Mouse (Mus musculus) left cerebral cortex, adult 11 months (tissue): ENCODE data around the gene Mef2c.
A peak's percentile ranks its signal among the peaks of the same experiment; 100 is the strongest.

Source experiments
- DNase-seq: peaks from one replicate; pipeline ENCODE4 v3.0.0; 2022; ENCODE audit warnings: low spot score

The Mef2c gene

DNA sequence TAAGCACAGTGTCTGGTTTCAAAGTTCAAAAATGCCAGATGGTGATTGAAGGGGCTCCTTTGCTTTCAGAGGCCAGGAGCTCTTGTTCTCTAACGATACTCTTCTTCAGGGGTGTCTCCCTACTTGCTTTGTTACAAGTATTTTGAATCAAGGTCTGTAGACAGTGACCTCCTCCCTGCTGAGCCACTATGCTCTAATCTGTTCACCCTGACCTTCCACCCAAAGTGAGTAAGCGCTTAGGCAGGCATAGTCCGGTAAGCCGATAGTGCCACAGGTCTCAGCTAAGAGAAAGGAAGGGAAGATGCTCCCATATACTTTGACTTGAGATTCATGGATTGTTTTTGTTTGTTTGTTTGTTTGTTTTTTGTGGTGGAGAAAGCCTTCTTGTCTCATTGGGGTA, 69.5 kb downstream of the Mef2c start:
- DNase-seq: no peak

GRCm38 (mm10) chr13:83573855-83574583, 70.2 kb downstream of the Mef2c start:
- DNase-seq: no peak

DNA sequence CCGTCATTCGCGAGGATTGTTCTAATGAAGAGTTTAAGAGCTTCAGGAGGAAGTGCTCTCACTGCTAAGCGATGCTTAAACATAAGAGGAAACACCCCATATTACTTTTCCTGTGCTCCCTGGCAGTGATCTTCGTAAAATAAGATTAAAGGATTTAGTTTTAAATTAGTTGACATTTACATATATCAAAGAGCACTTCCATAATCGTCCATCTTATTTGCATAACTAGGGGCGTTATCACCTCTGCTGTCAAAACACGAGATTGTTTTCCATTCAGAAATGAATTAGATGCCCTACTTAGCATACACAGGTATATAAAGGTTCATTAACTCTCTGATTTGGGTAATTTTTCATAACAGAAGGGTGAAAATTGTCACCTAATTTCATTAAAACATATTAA, 71.0 kb downstream of the Mef2c start:
- DNase-seq: no peak

DNA sequence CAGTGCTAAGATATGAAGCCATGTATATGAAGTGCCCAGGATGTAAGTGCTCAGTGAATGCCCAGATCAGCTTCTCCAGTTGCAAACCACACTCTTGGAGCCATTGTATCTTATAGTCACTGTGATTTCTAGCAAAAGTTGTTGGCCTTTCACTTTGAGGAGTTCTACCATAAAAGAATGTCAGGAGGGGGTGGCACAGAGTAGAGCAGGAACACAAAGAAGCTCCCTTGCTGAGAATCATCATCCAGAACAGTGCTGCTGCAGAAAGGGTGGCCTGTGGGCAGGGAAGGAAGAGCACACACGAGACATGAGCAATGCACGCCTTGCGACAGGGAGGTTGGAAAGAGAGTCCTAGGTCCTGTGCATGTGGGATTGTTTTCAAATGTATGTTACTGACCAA, 75.6 kb downstream of the Mef2c start:
- no peak for DNase-seq

DNA sequence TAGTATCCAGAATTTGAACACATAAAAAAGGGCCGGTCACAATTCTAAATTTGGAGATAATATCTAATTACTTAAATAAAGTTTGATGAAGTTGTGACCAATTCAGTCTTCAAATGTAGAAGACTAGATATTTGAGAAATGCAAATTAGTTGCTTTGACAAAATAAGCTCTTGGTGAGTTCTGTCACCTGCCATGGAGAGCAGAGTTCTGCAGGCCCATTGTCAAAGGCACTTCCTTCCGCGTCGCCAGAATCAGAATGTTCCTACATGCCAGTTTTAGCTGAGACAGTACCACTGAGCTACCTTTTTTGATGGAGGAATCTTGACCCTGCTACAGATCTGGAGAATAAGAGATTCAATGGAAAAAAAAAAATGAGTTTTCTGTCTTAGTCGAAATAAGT, 77.0 kb downstream of the Mef2c start:
- DNase-seq: no peak

GRCm38 (mm10) chr13:83582564-83582963, 78.7 kb downstream of the Mef2c start:
- DNase-seq: no peak

- DNase-seq: no peak
These were observed 80.0 kb downstream of the Mef2c start for GRCm38 (mm10) chr13:83583881-83584280.

DNA sequence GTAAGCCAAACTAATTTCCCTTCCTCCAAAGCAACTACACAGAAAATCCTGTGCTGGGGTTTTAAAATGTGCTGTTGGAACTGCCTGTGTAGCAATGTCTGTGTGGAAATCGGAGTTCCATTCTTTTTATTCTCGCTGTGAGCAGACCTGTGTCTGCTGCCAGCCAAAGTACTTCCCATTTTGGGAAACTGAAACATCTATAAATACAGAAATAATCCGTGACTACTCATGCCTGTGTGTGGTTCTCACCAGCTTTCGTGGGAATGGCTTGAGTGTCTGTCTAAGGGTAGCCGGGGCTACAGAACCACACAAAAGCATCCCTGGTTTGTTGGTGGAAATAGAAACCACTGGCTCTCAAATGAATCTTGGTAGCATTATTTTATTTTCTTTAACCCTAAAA, 81.5 kb downstream of the Mef2c start:
- no peak for DNase-seq

DNA sequence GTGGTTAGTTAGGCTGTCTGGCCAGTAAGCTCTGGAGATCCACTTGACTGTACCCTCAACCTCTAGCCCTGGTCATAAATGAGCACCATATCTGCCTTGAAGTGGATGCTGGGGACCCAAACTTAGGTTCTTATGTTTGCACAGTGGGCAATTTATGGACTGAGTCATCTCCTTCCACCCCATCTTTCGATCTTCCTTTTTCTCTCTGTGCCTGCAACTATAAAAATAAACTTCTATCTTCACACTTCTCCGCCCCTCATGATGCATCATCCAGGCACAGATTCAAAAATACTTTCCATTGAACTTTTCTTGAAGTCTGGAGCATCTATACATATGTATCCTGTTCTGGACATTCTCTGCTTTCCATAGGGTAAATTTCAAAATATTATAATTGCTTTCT, 84.4 kb downstream of the Mef2c start:
- no peak for DNase-seq

GRCm38 (mm10) chr13:83590886-83591285, 87.1 kb downstream of the Mef2c start:
- no peak for DNase-seq

- DNase-seq: no peak
These were observed 91.6 kb downstream of the Mef2c start for GRCm38 (mm10) chr13:83595429-83595828.

- no peak for DNase-seq
These were observed 93.3 kb downstream of the Mef2c start for GRCm38 (mm10) chr13:83596989-83597738.

- DNase-seq: no peak
These were observed 93.9 kb downstream of the Mef2c start for GRCm38 (mm10) chr13:83597739-83598210.

DNA sequence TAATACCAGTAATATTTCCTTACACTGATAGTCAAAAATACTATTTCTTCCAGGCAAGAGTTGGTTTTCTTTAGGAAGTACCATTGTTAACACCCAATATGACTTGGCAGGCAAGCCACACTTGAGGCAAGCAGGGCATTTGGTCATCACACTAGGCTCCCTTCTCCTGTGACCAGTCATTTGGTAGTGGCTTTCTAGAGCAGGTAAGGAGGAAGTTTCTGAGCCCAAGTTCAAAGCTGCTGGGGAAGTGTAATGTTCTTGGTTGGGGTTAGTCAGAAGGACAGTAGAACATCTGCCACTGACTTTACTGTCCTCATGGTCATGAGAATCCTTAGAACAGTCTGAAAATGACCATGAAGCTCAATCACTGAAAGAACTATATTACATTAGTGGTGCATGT, 96.5 kb downstream of the Mef2c start:
- no peak for DNase-seq

DNA sequence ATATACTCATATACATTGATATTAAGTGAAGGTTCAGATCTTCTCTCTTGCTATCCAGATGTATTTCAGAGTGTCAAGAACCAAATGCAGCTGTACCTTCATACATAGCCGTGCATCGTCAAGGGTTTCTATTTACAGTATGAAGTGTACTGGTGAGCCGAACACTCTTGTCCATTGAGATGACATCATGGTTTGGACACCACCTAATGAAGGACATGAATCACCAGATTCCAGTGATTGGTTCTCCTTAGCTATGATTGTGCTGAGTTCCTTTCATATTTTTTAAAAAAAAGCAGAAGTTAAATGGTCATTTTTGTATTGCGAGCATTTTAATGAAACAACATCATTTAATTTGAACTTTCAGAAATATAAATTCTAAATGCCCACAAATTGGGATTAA, 97.9 kb downstream of the Mef2c start:
- no peak for DNase-seq

- no peak for DNase-seq
These were observed 99.8 kb downstream of the Mef2c start for GRCm38 (mm10) chr13:83603373-83604265.

GRCm38 (mm10) chr13:83604320-83604719, 100.5 kb downstream of the Mef2c start:
- DNase-seq: no peak

DNA sequence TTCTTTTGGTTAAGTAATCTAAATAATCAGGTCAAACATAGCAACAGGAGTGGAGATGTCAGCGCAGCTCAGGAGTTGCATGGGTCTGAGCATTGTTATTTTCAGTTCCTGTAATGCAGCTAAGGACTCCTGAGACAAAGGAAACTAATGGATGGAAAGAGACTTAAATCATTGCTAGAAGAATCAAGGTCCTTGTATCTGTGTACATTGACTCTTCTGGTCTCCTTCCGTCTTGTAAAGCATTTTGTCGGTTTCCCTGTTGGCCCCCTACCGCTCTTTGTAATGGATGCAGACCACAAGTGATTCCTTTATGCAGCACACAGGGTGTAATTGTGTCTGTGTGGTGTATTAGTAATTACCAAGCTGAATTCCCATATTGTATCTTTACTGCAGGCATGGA, 101.0 kb downstream of the Mef2c start:
- no peak for DNase-seq

- no peak for DNase-seq
These were observed 104.2 kb downstream of the Mef2c start for GRCm38 (mm10) chr13:83607883-83608581.

- no peak for DNase-seq
These were observed 105.2 kb downstream of the Mef2c start for GRCm38 (mm10) chr13:83608851-83609516.

DNA sequence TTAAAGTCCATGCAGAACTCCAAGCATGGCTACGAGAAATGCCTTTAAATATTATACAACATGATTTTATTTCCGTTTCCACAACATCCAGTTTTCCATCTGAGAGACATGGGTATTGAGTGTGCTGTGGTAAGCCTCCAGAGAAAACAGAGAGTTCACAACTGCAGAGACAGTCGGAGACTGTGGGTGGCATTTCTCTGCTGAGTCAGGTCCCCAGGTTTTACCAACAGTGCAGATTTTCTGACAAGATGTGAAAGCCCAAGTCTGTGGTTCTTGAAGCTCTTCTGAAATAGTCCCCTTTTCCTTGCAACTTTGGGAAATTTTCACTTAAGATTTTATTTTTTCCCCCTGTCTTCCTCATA, 105.7 kb downstream of the Mef2c start:
- DNase-seq: peak; percentile 49
